Mouse (Mus musculus) stomach, embryonic 14.5 days (tissue): ENCODE data around the gene Npnt. TPM values are rescaled to one million over a fixed set of nuclear protein-coding genes. Genes with fewer than 3 reads are reported as not detected.

Experiments
- ATAC-seq: fragments of 200-750 bp; cut with Nextera tagmentation; 2 replicates; pipeline ENCODE4 v1.8.0; 2017; ENCODE audit warnings: low read depth, moderate TSS enrichment; ENCODE audit not compliant: insufficient number of reproducible peaks, insufficient read depth, low FRiP score
- H3K27ac ChIP-seq: fragments of 300-500 bp; sonication (generic); 2 replicates; pipeline ENCODE4 v1.5.1; 2014; ENCODE audit warnings: mild to moderate bottlenecking, low read length, moderate library complexity, mixed read lengths
- H3K27me3 ChIP-seq: fragments of 300-500 bp; sonication (generic); 2 replicates; pipeline ENCODE4 v1.6.1; 2014; ENCODE audit warnings: low read length, control low read depth, mixed read lengths; ENCODE audit not compliant: control insufficient read depth, insufficient read depth
- H3K36me3 ChIP-seq: fragments of 300-500 bp; sonication (generic); 2 replicates; pipeline ENCODE4 v1.6.1; 2014; ENCODE audit warnings: mild to moderate bottlenecking, control low read depth, low read length, moderate library complexity, mixed read lengths; ENCODE audit not compliant: control insufficient read depth, insufficient read depth
- H3K4me1 ChIP-seq: fragments of 300-500 bp; sonication (generic); 2 replicates; pipeline ENCODE4 v1.6.1; 2014; ENCODE audit warnings: low read length, control low read depth, mixed read lengths; ENCODE audit not compliant: control insufficient read depth, insufficient read depth
- H3K4me2 ChIP-seq: fragments of 300-500 bp; sonication (generic); replicated peaks from 2 replicates; pipeline ENCODE4 v1.6.1; 2014; ENCODE audit warnings: low read depth, low read length, control low read depth
- H3K4me3 ChIP-seq: fragments of 300-500 bp; sonication (generic); 2 replicates; pipeline ENCODE4 v1.5.1; 2014; ENCODE audit warnings: low read depth, low read length, control low read depth
- H3K9ac ChIP-seq: fragments of 300-500 bp; sonication (generic); replicated peaks from 2 replicates; pipeline ENCODE4 v1.6.1; 2014; ENCODE audit warnings: low read depth, mild to moderate bottlenecking, control low read depth, low read length, moderate library complexity, mixed read lengths
- H3K9me3 ChIP-seq: fragments of 300-500 bp; sonication (generic); 2 replicates; pipeline ENCODE4 v1.6.1; 2016; ENCODE audit warnings: low read depth, low read length, control low read depth; ENCODE audit not compliant: control insufficient read depth
- WGBS: fragments of 180-500 bp; shearing (Covaris S2); extraction: QIAGEN DNeasy Blood & Tissue Kit; methylation state at CpG from one replicate; pipeline ENCODE4 v1.1.7; 2014; 5-methylcytosine and 5-hydroxymethylcytosine counted together
- polyA plus RNA-seq: library from polyadenylated mRNA; unstranded; fragments of >200 nt; fragmentation: Nextera tagmentation; extraction: Ambion mirVana; gene quantifications from 2 replicates; pipeline ENCODE4 v1.2.1, GENCODE M21; 2014

Gene Npnt
- polyA plus RNA-seq, 1 experiment from 2014 or later = 51.8 TPM

- Histone ChIP-seq H3K4me2 (no peak overlapping the region), H3K9me3 (no peaks in the 10 kb centered on the region), H3K36me3 (no peaks in the 10 kb centered on the region), H3K9ac (no peak overlapping the region), H3K27me3 (no peaks in the 10 kb centered on the region), H3K27ac (no peak overlapping the region), H3K4me1 (peaks cover 4% of the 10 kb centered on the region; the same call in 1 of the 2 replicates), H3K4me3 (no peak overlapping the region)
- ATAC-seq = no peak
- 87% methylated on average over 9 of the region's 9 CpGs for WGBS
Observed at GRCm38 (mm10) chr3:132928186-132928585, 21.9 kb downstream of the Npnt start.

- no peaks in the 10 kb centered on the region for H3K27me3 ChIP-seq
- H3K9ac ChIP-seq = no peak overlapping the region
- WGBS = 91% methylated on average over 3 of the region's 3 CpGs
- ATAC-seq = no peak
- H3K4me1 ChIP-seq = no peaks in the 10 kb centered on the region
- no peaks in the 10 kb centered on the region for H3K36me3 ChIP-seq
- no peak overlapping the region for H3K27ac ChIP-seq
- no peaks in the 10 kb centered on the region for H3K9me3 ChIP-seq
- H3K4me2 ChIP-seq = no peak overlapping the region
- no peak overlapping the region for H3K4me3 ChIP-seq
Observed at GRCm38 (mm10) chr3:132919798-132920197, 30.3 kb downstream of the Npnt start.

DNA sequence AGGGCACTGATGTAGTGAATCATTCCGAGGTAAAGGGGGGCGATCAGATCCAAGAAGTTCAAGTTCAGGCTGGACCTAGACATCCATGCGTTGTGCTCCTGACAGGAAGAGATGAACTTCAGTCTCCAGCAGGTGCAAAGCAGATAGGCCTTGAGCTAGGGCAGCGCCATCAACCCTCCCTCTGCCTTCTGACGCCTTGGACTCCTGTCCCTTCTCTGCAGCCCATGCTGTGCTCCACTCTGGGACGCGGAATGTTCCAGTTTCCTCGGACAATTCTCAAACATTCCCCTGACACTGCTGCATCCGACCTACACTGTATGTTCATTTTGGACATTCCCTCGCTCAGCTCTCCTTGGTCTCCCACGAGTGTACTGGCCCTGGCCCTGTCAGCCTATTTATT, 30.9 kb downstream of the Npnt start:
- Histone ChIP-seq H3K27me3 (no peaks in the 10 kb centered on the region), H3K4me3 (no peak overlapping the region), H3K4me1 (no peaks in the 10 kb centered on the region), H3K9me3 (no peaks in the 10 kb centered on the region), H3K27ac (no peak overlapping the region), H3K9ac (no peak overlapping the region), H3K36me3 (no peaks in the 10 kb centered on the region), H3K4me2 (no peak overlapping the region)
- 89% methylated on average over 11 of the region's 11 CpGs for WGBS
- no peak for ATAC-seq

DNA sequence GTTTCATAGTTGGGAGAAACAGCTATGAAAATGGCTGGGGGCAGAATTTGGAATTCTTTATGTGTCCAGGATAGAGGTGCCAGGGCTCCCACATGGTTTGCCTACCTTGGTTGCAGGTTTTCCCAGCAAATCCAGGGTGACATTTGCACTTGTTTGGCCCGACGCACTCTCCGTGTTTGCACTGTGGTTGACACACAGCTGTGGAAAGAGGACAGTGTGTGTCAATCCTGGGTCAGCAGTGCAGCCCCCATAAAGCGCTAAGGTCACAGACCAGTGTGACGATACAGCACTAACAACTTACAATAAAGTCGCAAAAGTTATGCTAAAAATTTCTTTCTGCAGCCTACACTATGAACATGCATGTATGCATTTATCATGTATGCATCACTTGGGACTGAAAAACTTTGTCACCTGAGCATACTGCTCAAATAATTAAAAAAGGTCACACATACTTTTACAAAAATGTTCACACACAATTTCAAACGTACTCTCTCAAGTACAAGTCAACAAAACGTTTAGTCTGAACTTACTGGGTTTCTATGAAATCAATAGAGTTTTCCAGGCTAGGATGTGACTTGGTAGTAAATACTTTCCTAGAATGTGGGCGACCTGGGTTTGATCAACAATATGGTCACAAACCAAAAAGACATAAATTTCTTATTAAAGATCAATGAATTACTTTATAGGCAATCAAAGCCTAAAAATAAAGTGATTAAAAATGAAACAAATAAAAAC, 32.6 kb downstream of the Npnt start:
- Histone ChIP-seq H3K9ac (no peak overlapping the region), H3K4me1 (no peaks in the 10 kb centered on the region)

DNA sequence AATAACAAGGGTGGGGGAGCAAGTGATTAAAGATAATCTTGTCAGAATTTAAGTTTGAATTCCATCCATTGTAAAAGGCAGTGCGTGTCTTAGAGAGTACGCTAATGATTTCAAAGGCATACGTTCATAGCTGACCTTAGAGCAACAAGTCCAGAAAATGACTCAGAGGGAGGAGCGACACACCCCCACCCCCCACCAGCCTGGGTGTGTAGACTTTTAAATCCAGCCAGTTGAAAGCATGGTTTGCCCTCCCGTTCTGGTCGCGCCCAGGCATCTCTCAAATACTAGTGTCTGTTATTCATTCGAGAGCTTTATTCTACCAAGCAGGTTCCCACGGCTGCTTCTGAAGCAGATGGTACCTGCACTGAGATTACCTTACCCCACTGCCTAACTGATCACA, 34.4 kb downstream of the Npnt start:
- H3K9me3 ChIP-seq = no peaks in the 10 kb centered on the region
- WGBS = 68% methylated on average over 9 of the region's 9 CpGs
- H3K27me3 ChIP-seq = no peaks in the 10 kb centered on the region
- no peak overlapping the region for H3K4me3 ChIP-seq
- H3K4me2 ChIP-seq = no peak overlapping the region
- no peak overlapping the region for H3K27ac ChIP-seq
- H3K36me3 ChIP-seq = no peaks in the 10 kb centered on the region
- ATAC-seq = no peak
- no peaks in the 10 kb centered on the region for H3K4me1 ChIP-seq
- no peak overlapping the region for H3K9ac ChIP-seq

More for the DNA sequence above, 32.6 kb downstream of the Npnt start:
- Histone ChIP-seq H3K4me3 (no peak overlapping the region), H3K36me3 (no peaks in the 10 kb centered on the region), H3K27me3 (no peaks in the 10 kb centered on the region), H3K4me2 (no peak overlapping the region), H3K27ac (no peak overlapping the region), H3K9me3 (no peaks in the 10 kb centered on the region)
- ATAC-seq = no peak
- WGBS = 74% methylated on average over 9 of the region's 9 CpGs

GRCm38 (mm10) chr3:132912420-132912819, 37.7 kb downstream of the Npnt start:
- 67% methylated on average over 2 of the region's 2 CpGs for WGBS
- no peaks in the 10 kb centered on the region for H3K4me1 ChIP-seq
- no peaks in the 10 kb centered on the region for H3K9me3 ChIP-seq
- no peaks in the 10 kb centered on the region for H3K36me3 ChIP-seq
- H3K27me3 ChIP-seq = no peaks in the 10 kb centered on the region
- no peak overlapping the region for H3K4me2 ChIP-seq
- H3K27ac ChIP-seq = no peak overlapping the region
- H3K9ac ChIP-seq = no peak overlapping the region
- ATAC-seq = no peak
- H3K4me3 ChIP-seq = no peak overlapping the region

GRCm38 (mm10) chr3:132911716-132912115, 38.4 kb downstream of the Npnt start:
- WGBS = 62% methylated on average over 4 of the region's 4 CpGs
- H3K4me2 ChIP-seq = no peak overlapping the region
- H3K27ac ChIP-seq = no peak overlapping the region
- H3K27me3 ChIP-seq = no peaks in the 10 kb centered on the region
- no peaks in the 10 kb centered on the region for H3K9me3 ChIP-seq
- no peaks in the 10 kb centered on the region for H3K4me1 ChIP-seq
- no peak for ATAC-seq
- H3K9ac ChIP-seq = no peak overlapping the region
- H3K36me3 ChIP-seq = no peaks in the 10 kb centered on the region
- no peak overlapping the region for H3K4me3 ChIP-seq

DNA sequence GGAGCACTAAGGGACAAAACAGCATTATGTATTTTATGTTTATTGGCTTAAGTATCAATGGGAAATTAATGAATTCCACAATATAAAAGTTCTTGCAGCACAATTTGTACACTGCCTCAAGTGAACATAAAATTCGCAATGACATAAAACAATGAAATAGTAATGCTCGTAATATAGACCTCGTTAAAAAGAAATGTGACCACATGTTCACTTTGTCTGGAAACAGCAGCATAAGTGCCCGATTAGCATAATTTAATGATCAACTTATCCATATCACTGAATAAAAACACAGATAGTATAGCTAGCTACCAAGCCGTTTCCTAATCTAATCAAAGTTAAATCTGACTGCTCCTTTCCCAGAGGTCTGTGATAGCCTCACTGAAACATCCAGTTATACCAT, 39.4 kb downstream of the Npnt start:
- no peak overlapping the region for H3K27ac ChIP-seq
- no peaks in the 10 kb centered on the region for H3K4me1 ChIP-seq
- no peaks in the 10 kb centered on the region for H3K27me3 ChIP-seq
- H3K9ac ChIP-seq = no peak overlapping the region
- H3K9me3 ChIP-seq = no peaks in the 10 kb centered on the region
- H3K4me3 ChIP-seq = no peak overlapping the region
- 86% methylated on average over 5 of the region's 5 CpGs for WGBS
- no peak for ATAC-seq
- H3K36me3 ChIP-seq = no peaks in the 10 kb centered on the region
- no peak overlapping the region for H3K4me2 ChIP-seq

DNA sequence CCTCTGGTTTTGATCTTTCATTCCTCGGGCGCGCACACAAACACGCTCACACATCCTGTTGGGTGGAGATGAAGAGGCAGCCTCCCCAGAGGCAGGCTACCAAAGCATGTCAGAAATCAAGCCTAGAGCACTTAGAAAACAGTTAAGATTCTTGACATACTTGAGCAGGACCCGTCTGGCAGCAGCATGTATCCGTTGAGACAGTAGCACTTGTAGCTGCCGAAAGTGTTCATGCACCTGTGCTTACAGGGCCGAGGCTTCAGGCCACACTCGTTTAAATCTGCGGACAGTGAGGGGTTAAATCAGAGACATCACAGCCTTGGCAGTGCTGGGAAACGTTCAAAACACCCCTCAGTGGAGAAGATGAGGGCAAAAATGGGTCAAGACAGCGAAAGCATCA, 40.4 kb downstream of the Npnt start:
- no peaks in the 10 kb centered on the region for H3K4me1 ChIP-seq
- H3K27ac ChIP-seq = no peak overlapping the region
- H3K36me3 ChIP-seq = no peaks in the 10 kb centered on the region
- WGBS = 38% methylated on average over 12 of the region's 12 CpGs
- no peak overlapping the region for H3K4me2 ChIP-seq
- no peaks in the 10 kb centered on the region for H3K9me3 ChIP-seq
- no peak overlapping the region for H3K4me3 ChIP-seq
- H3K27me3 ChIP-seq = no peaks in the 10 kb centered on the region
- H3K9ac ChIP-seq = no peak overlapping the region
- ATAC-seq = no peak
